Mouse (Mus musculus): ENCODE measurements at regions not wholly inside any gene's neighbourhood (a gene's known extent, or its start where the extent isn't known, plus 50 kb on each side); places are given as distances from the start of the nearest gene placed in this dataset.

GRCm38 (mm10) chr4:140320120-140320921 is 73.7 kb upstream of the Igsf21 start:
- no peak for DNase-seq (ENCODE audit: low spot score)

- DNase-seq (ENCODE audit: low spot score): no peak
Measured at GRCm38 (mm10) chr4:140312635-140313034, 66.1 kb upstream of the Igsf21 start.

GRCm38 (mm10) chr4:140307481-140307880 is 60.9 kb upstream of the Igsf21 start:
- DNase-seq (ENCODE audit: low spot score): no peak

GRCm38 (mm10) chr4:140304960-140305359 is 58.4 kb upstream of the Igsf21 start:
- DNase-seq (ENCODE audit: low spot score): no peak

- DNase-seq (ENCODE audit: low spot score): no peak
Measured at GRCm38 (mm10) chr4:140301661-140302060, 55.1 kb upstream of the Igsf21 start.

- DNase-seq (ENCODE audit: low spot score): no peak
Measured at GRCm38 (mm10) chr4:140297912-140298620, 51.5 kb upstream of the Igsf21 start.
